Mouse (Mus musculus) stomach, embryonic 14.5 days (tissue): ENCODE results near the gene Gm49322. TPM values are rescaled to one million over a fixed set of nuclear protein-coding genes. Genes with fewer than 3 reads are reported as not detected.
"Not testable (repeated sequence)": the region's sequence is repeated elsewhere in the genome, so short reads cannot be mapped to it uniquely, and the experiment has no call there.

Experiments
- ATAC-seq: fragments of 200-750 bp; cut with Nextera tagmentation; 2 replicates; pipeline ENCODE4 v1.8.0; 2017; ENCODE audit warnings: low read depth, moderate TSS enrichment; ENCODE audit not compliant: insufficient number of reproducible peaks, insufficient read depth, low FRiP score
- H3K27ac ChIP-seq: fragments of 300-500 bp; sonication (generic); 2 replicates; pipeline ENCODE4 v1.5.1; 2014; ENCODE audit warnings: mild to moderate bottlenecking, low read length, moderate library complexity, mixed read lengths
- H3K27me3 ChIP-seq: fragments of 300-500 bp; sonication (generic); 2 replicates; pipeline ENCODE4 v1.6.1; 2014; ENCODE audit warnings: low read length, control low read depth, mixed read lengths; ENCODE audit not compliant: control insufficient read depth, insufficient read depth
- H3K36me3 ChIP-seq: fragments of 300-500 bp; sonication (generic); 2 replicates; pipeline ENCODE4 v1.6.1; 2014; ENCODE audit warnings: mild to moderate bottlenecking, control low read depth, low read length, moderate library complexity, mixed read lengths; ENCODE audit not compliant: control insufficient read depth, insufficient read depth
- H3K4me1 ChIP-seq: fragments of 300-500 bp; sonication (generic); 2 replicates; pipeline ENCODE4 v1.6.1; 2014; ENCODE audit warnings: low read length, control low read depth, mixed read lengths; ENCODE audit not compliant: control insufficient read depth, insufficient read depth
- H3K4me2 ChIP-seq: fragments of 300-500 bp; sonication (generic); replicated peaks from 2 replicates; pipeline ENCODE4 v1.6.1; 2014; ENCODE audit warnings: low read depth, low read length, control low read depth
- H3K4me3 ChIP-seq: fragments of 300-500 bp; sonication (generic); 2 replicates; pipeline ENCODE4 v1.5.1; 2014; ENCODE audit warnings: low read depth, low read length, control low read depth
- H3K9ac ChIP-seq: fragments of 300-500 bp; sonication (generic); replicated peaks from 2 replicates; pipeline ENCODE4 v1.6.1; 2014; ENCODE audit warnings: low read depth, mild to moderate bottlenecking, control low read depth, low read length, moderate library complexity, mixed read lengths
- H3K9me3 ChIP-seq: fragments of 300-500 bp; sonication (generic); 2 replicates; pipeline ENCODE4 v1.6.1; 2016; ENCODE audit warnings: low read depth, low read length, control low read depth; ENCODE audit not compliant: control insufficient read depth
- WGBS: fragments of 180-500 bp; shearing (Covaris S2); extraction: QIAGEN DNeasy Blood & Tissue Kit; methylation state at CpG from one replicate; pipeline ENCODE4 v1.1.7; 2014; 5-methylcytosine and 5-hydroxymethylcytosine counted together
- polyA plus RNA-seq: library from polyadenylated mRNA; unstranded; fragments of >200 nt; fragmentation: Nextera tagmentation; extraction: Ambion mirVana; gene quantifications from 2 replicates; pipeline ENCODE4 v1.2.1, GENCODE M21; 2014

Gm49322 gene
- polyA plus RNA-seq, 1 experiment from 2014 or later: 1.5 TPM

DNA sequence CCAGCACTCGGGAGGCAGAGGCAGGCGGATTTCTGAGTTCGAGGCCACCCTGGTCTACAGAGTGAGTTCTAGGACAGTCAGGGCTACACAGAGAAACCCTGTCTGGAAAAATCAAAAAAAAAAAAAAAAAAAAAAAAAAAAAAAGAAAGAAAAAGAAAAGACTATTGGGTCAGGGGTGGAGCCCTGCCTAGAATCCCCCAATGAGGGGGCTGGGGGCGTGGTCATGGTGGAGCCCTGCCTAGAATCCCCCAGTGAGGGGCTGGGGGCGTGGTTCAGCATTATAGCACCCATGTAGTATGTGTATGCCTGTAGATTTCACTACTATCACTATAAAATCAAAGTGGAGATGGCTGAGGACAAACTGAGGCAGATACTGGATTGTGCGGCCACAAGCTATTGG, 44.1 kb downstream of the Gm49322 start:
- not testable (repeated sequence) for H3K4me3 ChIP-seq, H3K9ac ChIP-seq, ATAC-seq, H3K9me3 ChIP-seq, H3K27me3 ChIP-seq, H3K4me1 ChIP-seq, H3K4me2 ChIP-seq, H3K27ac ChIP-seq
- 88% methylated on average over 6 of the region's 6 CpGs for WGBS
- peaks cover 21% of the 10 kb centered on the region for H3K36me3 ChIP-seq

DNA sequence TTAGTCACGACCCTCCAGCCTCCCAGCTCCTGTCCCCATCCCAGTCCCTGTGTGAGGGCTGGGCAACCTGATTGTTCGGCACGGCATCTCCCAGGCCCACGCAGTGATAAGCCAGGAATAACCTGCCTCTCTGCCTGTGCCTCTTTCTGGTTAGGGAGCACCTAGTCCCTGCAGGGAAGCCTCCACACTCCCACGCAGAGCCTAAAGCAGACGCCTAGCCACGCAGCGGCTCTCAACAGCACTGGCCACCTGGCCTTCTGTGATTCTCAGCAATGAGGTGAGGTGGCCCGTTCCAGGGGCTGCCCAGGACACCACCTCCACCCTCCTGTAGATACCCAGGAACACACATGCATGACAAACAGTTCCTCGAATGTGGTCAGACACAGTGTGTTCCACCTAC, 44.6 kb downstream of the Gm49322 start:
- Histone ChIP-seq H3K9ac (no peak overlapping the region), H3K4me3 (no peak overlapping the region), H3K27me3 (no peaks in the 10 kb centered on the region), H3K4me2 (no peak overlapping the region), H3K27ac (no peak overlapping the region), H3K9me3 (no peaks in the 10 kb centered on the region), H3K36me3 (peaks cover 18% of the 10 kb centered on the region), H3K4me1 (peaks cover 13% of the 10 kb centered on the region)
- 91% methylated on average over 10 of the region's 10 CpGs for WGBS
- no peak for ATAC-seq

DNA sequence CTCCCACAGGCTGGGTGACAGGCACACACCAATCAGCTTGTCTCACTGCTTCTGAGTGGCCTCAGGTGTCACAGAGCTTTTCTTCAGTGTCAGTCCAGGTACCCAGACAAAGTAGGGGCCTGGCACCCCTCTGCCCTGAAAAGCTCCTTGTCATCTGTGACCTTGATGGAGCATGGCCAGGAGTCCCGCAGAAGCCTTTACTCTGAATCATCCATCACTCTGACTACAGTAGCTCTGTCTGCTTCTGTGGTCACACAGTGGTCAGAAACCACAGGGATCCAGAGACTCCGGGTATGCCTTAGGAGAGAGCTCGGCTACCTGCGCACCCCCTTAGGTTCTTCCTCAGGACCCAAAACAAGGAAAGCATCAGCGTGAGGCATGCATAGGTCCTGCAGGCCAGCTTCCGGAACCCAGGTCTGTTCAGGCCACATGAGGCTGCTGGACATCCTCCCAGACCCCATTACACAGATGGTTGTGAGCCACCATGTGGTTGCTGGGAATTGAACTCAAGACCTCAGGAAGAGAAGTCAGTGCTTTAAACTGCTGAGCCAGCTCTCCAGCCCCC, 47.4 kb downstream of the Gm49322 start:
- H3K36me3 ChIP-seq: peaks cover 1% of the 10 kb centered on the region; the same call in 1 of the 2 replicates
- WGBS: 81% methylated on average over 6 of the region's 6 CpGs
- H3K27me3 ChIP-seq: no peaks in the 10 kb centered on the region
- H3K27ac ChIP-seq: no peak overlapping the region
- H3K4me2 ChIP-seq: no peak overlapping the region
- no peak for ATAC-seq
- H3K4me1 ChIP-seq: peaks cover 17% of the 10 kb centered on the region
- H3K9ac ChIP-seq: no peak overlapping the region
- no peaks in the 10 kb centered on the region for H3K9me3 ChIP-seq
- no peak overlapping the region for H3K4me3 ChIP-seq

DNA sequence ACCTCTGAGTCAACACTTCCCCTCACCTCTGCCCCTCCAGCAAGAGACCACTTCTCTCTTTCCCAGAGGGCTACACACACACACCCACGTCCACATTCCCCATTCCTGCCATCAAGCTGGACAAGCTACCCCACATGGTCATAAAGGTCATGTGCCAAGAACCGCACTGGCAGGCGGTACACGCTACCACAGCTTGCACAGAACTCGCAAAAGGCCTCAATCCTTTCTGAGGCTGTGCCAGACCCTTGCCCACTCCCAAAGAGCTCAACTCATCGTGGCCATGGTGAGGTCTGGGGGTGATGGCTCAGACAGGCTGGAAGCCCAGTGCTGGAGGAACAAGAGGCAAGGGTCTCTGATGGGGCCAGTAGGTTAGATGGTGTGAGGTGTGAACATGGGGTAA, 49.0 kb downstream of the Gm49322 start:
- Histone ChIP-seq H3K27me3 (no peaks in the 10 kb centered on the region), H3K9me3 (no peaks in the 10 kb centered on the region), H3K4me2 (peak overlapping the region; percentile 91), H3K27ac (no peak overlapping the region), H3K9ac (0 out of 2 replicates have a peak overlapping the region, but pooled peaks have one; percentile 96), H3K36me3 (no peaks in the 10 kb centered on the region; the same call in 1 of the 2 replicates), H3K4me3 (peak overlapping the region; percentile 96), H3K4me1 (peaks cover 17% of the 10 kb centered on the region)
- 83% methylated on average over 6 of the region's 6 CpGs for WGBS
- no peak for ATAC-seq

DNA sequence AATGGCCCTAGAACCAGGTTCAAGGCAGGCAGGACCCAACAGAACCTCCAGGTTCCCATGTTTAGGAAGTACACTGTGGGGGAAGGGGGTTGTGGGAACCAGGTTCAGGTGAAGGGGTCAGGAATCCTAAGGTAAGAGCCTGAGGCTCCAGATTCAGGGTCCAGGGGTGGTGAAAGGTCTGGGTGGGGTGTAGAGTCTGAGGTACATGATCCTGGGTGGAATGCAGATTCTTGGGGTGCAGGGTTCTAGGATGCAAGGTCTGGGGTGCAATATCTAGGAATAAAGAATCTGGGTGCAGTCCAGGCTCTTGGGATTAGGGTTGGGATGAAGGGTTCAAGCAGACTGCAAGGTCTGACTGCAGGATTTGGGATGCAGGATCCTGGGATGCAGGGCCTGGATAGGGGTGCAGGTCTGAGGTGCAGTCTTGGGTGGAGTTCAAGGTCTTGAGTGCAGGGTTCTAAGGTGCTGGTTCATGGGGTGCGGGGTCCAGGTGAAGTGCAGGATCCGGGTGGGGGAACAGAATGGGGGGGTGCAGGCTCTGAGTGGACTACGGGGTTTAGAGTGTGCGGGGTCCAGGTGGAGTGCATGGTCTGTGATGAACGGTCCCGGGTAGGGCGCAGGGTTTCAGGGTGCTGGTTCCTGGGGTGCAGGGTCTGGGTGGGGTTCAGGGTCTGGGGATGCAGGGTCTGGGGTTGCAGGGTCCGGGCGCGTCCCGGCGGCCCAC, 49.7 kb downstream of the Gm49322 start:
- H3K4me3 ChIP-seq: peak overlapping the region; percentile 96
- H3K27me3 ChIP-seq: no peaks in the 10 kb centered on the region
- H3K27ac ChIP-seq: peak overlapping the region; percentile 63; the same call in 1 of the 2 replicates
- H3K4me1 ChIP-seq: peaks cover 17% of the 10 kb centered on the region
- ATAC-seq: peak; percentile 29; the same call in 1 of the 2 replicates
- H3K4me2 ChIP-seq: peak overlapping the region; percentile 91
- no peaks in the 10 kb centered on the region for H3K9me3 ChIP-seq
- H3K36me3 ChIP-seq: no peaks in the 10 kb centered on the region; the same call in 1 of the 2 replicates
- 8% methylated on average over 6 of the region's 12 CpGs for WGBS
- H3K9ac ChIP-seq: peak overlapping the region; percentile 96

DNA sequence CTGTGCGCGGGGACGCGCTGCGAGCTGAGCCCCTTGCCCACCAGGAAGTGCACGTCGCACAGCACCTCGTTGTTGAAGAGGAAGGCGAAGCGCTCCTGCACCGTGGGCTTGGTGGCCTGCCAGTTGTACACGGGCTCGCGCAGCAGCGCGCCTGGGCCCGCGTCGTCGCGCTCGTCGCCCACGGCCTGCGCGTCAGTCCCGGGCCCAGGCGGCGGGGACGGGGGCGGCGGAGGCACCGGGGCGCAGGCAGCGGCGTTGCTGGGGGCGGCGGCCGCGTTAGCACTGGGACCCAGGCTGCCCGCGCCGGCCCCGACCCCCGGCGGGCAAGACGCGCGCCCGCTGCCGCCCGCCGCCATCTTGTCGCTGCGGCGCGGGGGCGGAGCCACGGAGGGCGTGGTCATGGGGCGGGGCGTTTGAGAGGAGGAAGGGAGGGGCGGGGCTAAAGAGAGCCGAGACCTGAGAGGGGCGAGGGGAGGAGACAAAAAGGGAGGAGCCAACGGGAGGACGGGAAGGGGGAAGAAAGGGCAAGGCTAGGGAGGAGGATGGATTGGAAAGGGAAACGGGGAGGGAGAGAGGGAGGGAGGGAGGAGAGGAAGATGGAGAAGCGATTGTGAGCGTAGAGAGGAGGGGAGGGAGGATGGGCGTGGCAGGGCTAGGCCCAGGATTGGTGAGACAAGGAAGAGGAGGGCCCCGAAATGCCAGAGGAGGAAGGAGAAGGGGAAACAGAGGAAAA, 50.5 kb downstream of the Gm49322 start:
- peak overlapping the region; percentile 96 for H3K9ac ChIP-seq
- no peaks in the 10 kb centered on the region for H3K9me3 ChIP-seq
- peak overlapping the region; percentile 91 for H3K4me2 ChIP-seq
- H3K36me3 ChIP-seq: no peaks in the 10 kb centered on the region
- no peaks in the 10 kb centered on the region for H3K27me3 ChIP-seq
- peaks cover 17% of the 10 kb centered on the region for H3K4me1 ChIP-seq
- H3K4me3 ChIP-seq: peak overlapping the region; percentile 96
- peak; percentile 87 for ATAC-seq
- H3K27ac ChIP-seq: peak overlapping the region; percentile 85
- WGBS: under 1% methylated on average over 70 of the region's 72 CpGs

DNA sequence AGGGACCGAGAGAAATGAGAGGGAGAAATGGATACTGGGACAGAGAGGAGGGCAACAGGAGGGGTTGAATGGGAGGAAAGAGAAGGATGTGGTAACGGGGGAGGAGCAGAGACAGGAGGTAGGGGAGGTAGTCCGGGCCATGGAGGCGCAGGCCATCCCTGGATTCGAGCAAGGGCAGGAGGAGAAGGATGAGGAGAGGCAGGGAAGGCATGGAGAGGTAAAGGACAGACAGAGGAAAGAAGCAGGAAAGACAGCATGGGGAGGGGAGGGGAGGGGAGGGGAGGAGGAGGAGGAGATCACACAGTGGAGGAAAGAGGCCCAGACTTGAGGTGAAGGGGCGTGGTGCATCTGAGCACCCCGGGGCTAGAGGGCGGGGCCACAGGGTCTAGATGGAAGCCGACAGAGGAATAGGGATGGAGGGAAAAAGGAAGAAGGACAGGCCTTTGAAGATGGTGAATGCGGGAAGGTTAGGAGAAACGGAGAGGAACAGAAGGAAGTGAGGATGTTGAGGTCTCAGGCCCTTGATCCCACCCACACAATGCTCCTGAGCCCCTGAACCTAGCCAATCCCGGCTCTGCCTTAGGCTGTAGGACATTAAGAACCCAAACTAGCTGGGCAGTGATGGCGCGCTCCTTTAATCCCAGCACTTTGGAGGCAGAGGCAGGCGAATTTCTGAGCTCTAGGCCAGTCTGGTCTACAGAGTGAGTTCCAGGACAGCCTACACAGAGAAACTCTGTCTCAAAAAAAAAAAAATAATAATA, 51.2 kb downstream of the Gm49322 start, which contains the start of gene Btbd2:
TSS of gene Btbd2 (minus strand) at position 209 of the 761 bp plus-strand sequence.
- Histone ChIP-seq H3K27me3 (no peaks in the 10 kb centered on the region), H3K9me3 (no peaks in the 10 kb centered on the region), H3K4me2 (peak within 1 kb of the TSS; percentile 91), H3K4me1 (peaks cover 17% of the 10 kb centered on the region), H3K36me3 (no peaks in the 10 kb centered on the region), H3K27ac (peak within 1 kb of the TSS; percentile 85), H3K9ac (peak within 1 kb of the TSS; percentile 96), H3K4me3 (peak within 1 kb of the TSS; percentile 96)
- WGBS: 19% methylated on average over 15 of the region's 15 CpGs
- peak; percentile 15; the same call in 1 of the 2 replicates for ATAC-seq
